Mouse (Mus musculus) embryonic fibroblast, embryonic 13.5 days (primary cell): ENCODE measurements around the gene Alg14. TPM values are rescaled to one million over a fixed set of nuclear protein-coding genes. Genes with fewer than 3 reads are reported as not detected.

Experiments
- H3K27ac ChIP-seq: 2 replicates; pipeline ENCODE4 v1.5.1; 2012; ENCODE audit warnings: low read length, control low read depth, inconsistent platforms; ENCODE audit not compliant: insufficient read depth
- H3K4me1 ChIP-seq: 2 replicates; pipeline ENCODE4 v1.6.1; 2011; ENCODE audit warnings: low read length; ENCODE audit not compliant: control insufficient read depth, insufficient read depth
- H3K4me3 ChIP-seq: 2 replicates; pipeline ENCODE4 v1.5.1; 2011; ENCODE audit warnings: mild to moderate bottlenecking, control low read depth, low read length; ENCODE audit not compliant: insufficient read depth
- CTCF ChIP-seq: IDR thresholded peaks from 2 replicates; pipeline ENCODE4 v1.5.1; 2011; ENCODE audit warnings: mild to moderate bottlenecking, control low read depth, low read length, moderate library complexity, borderline replicate concordance; ENCODE audit not compliant: insufficient read depth
- POLR2A ChIP-seq: IDR thresholded peaks from 2 replicates; pipeline ENCODE4 v1.6.1; 2011; ENCODE audit warnings: low read depth, mild to moderate bottlenecking, control low read depth, low read length, moderate library complexity
- polyA plus RNA-seq: library from polyadenylated mRNA; stranded (reverse); fragments of >200 nt; gene quantifications from 2 replicates; pipeline ENCODE4 v1.2.4, GENCODE M21; 2011; ENCODE audit warnings: low read depth; ENCODE audit not compliant: missing spikeins, insufficient read length

The Alg14 gene
- polyA plus RNA-seq, 1 experiment = 49.0 TPM

DNA sequence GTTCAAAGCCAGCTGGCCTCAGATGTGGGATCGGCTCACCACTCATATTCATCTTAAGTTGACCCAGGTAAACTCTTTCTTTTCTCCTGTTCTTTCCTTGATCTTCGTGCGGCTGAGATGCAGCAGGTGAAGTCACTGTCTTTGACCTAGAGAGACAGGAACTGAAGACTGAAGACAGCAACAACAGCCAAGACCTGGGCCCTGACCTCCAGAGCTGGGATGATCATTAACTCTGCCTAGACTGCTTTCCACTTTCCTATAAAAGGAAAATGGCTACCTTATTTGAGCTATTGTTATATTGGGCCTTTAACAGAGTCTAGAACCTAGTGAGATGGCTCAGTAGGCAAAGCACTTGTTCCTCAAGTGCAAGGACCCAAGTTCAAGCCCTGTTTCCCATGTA lies 116.8 kb downstream of the Alg14 start:
- TF ChIP-seq POLR2A (no peak), CTCF (no peak)
- Histone ChIP-seq H3K4me3 (no peak overlapping the region), H3K4me1 (no peaks in the 10 kb centered on the region), H3K27ac (no peak overlapping the region)

DNA sequence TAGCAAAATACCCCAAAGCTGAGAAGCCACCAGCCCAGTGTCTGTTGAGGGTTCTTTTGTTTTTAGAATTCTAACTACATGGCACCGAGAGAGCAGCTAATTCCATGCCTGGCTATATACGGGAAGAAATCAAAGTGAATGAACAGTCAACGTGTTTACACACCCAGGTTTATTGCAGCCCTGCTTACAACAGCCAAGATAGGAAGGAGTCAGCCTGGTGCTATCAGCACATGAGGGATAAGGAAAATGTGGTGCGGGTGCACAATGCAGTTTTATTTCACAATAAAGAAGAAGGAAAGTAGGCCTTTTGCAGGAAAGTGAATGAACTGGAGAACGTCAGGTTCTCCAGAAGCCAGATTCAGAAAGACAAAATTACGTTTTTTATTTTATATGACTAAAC lies 119.9 kb downstream of the Alg14 start:
- no peaks in the 10 kb centered on the region for H3K4me1 ChIP-seq
- TF ChIP-seq CTCF (no peak), POLR2A (no peak)
- H3K27ac ChIP-seq = no peak overlapping the region
- no peak overlapping the region for H3K4me3 ChIP-seq

Other genes with a start within 250 kb of the Alg14 start
- gene Rwdd3, start 120.1 kb upstream of the Alg14 start, polyA plus RNA-seq = 3.6 and 5.9 TPM in 2 replicates
- gene Tmem56, start 8.7 kb upstream of the Alg14 start, polyA plus RNA-seq = 0.27 and 1.1 TPM in 2 replicates
- 720 and 799 TPM in 2 replicates for gene Cnn3, start 134.7 kb downstream of the Alg14 start, polyA plus RNA-seq
- gene Slc44a3, start 240.6 kb downstream of the Alg14 start, polyA plus RNA-seq = 0.70 TPM in 1 of 2 replicates, not detected in the other